Mouse (Mus musculus) liver, adult 2 months (tissue): ENCODE measurements at regions not wholly inside any gene's neighbourhood (a gene's known extent, or its start where the extent isn't known, plus 50 kb on each side); places are given as distances from the start of the nearest gene placed in this dataset.

Experiments
- DNase-seq: peaks from one replicate; pipeline ENCODE4 v3.0.0-alpha.2; 2011; ENCODE audit warnings: low read depth, low spot score; ENCODE audit errors: extremely low read depth
- H3K27ac ChIP-seq: fragments of 200-500 bp; replicated peaks from 2 replicates; pipeline ENCODE4 v1.5.1; 2012; ENCODE audit warnings: low read depth, mild to moderate bottlenecking, control low read depth, inconsistent platforms, low read length; ENCODE audit not compliant: insufficient read depth
- H3K27me3 ChIP-seq: fragments of 200-500 bp; 2 replicates; pipeline ENCODE4 v1.6.1; 2012; ENCODE audit warnings: mild to moderate bottlenecking, moderate library complexity, low read length, inconsistent platforms; ENCODE audit not compliant: control insufficient read depth, insufficient read depth
- H3K36me3 ChIP-seq: fragments of 200-500 bp; 2 replicates; pipeline ENCODE4 v1.6.1; 2012; ENCODE audit warnings: low read length, inconsistent platforms; ENCODE audit not compliant: control insufficient read depth, insufficient read depth
- H3K4me1 ChIP-seq: fragments of 200-500 bp; 2 replicates; pipeline ENCODE4 v1.6.1; 2011; ENCODE audit warnings: low read length; ENCODE audit not compliant: control insufficient read depth, insufficient read depth
- H3K4me3 ChIP-seq: fragments of 200-500 bp; 2 replicates; pipeline ENCODE4 v1.5.1; 2011; ENCODE audit warnings: low read depth, mild to moderate bottlenecking, control low read depth, low read length, moderate library complexity; ENCODE audit not compliant: insufficient read depth
- H3K79me2 ChIP-seq: fragments of 200-500 bp; 2 replicates; pipeline ENCODE4 v1.6.1; 2012; ENCODE audit warnings: inconsistent platforms, mild to moderate bottlenecking, low read length, moderate library complexity; ENCODE audit not compliant: control insufficient read depth, insufficient read depth
- H3K9ac ChIP-seq: fragments of 200-500 bp; 2 replicates; pipeline ENCODE4 v1.6.1; 2012; ENCODE audit warnings: low read depth, mild to moderate bottlenecking, control low read depth, inconsistent platforms, low read length
- CTCF ChIP-seq: fragments of 200-500 bp; IDR thresholded peaks from 2 replicates; pipeline ENCODE4 v1.5.1; 2011; ENCODE audit warnings: low read depth, low read length, control low read depth
- POLR2A ChIP-seq: fragments of 200-500 bp; IDR thresholded peaks from 2 replicates; pipeline ENCODE4 v1.6.1; 2011; ENCODE audit warnings: low read length, control low read depth; ENCODE audit not compliant: insufficient read depth; ENCODE audit errors: extremely low read depth
- WGBS: fragments of 180-500 bp; shearing (Covaris S2); methylation state at CpG from one replicate; pipeline ENCODE4 v1.1.7; 2018; 5-methylcytosine and 5-hydroxymethylcytosine counted together

DNA sequence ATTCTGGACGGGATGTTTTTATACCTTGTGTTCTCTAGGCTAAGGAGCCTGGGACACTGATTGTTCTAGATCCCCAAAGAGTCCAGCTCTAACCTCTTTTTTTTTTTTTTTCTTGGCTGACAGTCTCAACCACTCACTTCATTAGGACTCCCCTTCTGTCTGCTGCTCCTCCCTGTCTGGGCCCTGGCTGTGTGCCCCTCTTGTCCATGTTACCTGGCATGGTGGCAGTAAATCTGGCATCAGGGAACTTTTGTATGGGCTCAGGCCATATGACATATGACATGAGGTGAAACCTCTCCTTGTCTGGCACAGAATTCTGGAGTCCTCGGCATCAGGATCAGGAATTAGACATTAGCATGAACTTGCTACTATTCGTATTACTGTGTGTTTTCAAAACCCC lies 717.5 kb downstream of the Vrk1 start:
- TF ChIP-seq CTCF: no peak
- no peak for TF ChIP-seq POLR2A
- Histone ChIP-seq H3K27me3 (no peaks in the 10 kb centered on the region), H3K79me2 (no peaks in the 10 kb centered on the region), H3K27ac (no peak overlapping the region), H3K4me1 (no peaks in the 10 kb centered on the region), H3K4me3 (no peak overlapping the region), H3K36me3 (no peaks in the 10 kb centered on the region), H3K9ac (no peak overlapping the region)
- DNase-seq: no peak
- WGBS: 86% methylated on average over 3 of the region's 3 CpGs

DNA sequence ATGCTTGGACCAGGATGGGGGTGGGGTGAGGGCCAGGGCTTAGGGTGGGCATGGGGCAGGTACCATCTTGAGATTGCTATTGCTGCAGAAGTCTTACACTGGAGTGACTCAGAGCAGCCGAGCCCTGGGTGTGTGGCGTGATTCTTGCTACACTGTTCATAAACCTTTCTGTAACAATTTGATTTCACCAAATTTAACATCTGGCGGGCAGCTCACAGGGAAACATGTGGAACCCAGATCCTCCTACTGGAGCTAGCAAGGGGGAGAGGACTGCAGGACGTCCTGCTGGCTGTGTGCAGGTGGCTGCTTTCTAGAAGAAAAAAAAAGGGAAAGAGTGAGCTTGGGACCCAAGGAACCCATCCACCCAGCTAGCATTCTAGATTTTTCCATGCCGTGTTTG lies 719.7 kb downstream of the Vrk1 start:
- Histone ChIP-seq H3K79me2 (no peaks in the 10 kb centered on the region), H3K4me1 (no peaks in the 10 kb centered on the region), H3K4me3 (no peak overlapping the region), H3K36me3 (no peaks in the 10 kb centered on the region), H3K27me3 (no peaks in the 10 kb centered on the region), H3K9ac (no peak overlapping the region), H3K27ac (no peak overlapping the region)
- WGBS: 83% methylated on average over 5 of the region's 5 CpGs
- no peak for TF ChIP-seq CTCF
- no peak for TF ChIP-seq POLR2A
- DNase-seq: no peak

DNA sequence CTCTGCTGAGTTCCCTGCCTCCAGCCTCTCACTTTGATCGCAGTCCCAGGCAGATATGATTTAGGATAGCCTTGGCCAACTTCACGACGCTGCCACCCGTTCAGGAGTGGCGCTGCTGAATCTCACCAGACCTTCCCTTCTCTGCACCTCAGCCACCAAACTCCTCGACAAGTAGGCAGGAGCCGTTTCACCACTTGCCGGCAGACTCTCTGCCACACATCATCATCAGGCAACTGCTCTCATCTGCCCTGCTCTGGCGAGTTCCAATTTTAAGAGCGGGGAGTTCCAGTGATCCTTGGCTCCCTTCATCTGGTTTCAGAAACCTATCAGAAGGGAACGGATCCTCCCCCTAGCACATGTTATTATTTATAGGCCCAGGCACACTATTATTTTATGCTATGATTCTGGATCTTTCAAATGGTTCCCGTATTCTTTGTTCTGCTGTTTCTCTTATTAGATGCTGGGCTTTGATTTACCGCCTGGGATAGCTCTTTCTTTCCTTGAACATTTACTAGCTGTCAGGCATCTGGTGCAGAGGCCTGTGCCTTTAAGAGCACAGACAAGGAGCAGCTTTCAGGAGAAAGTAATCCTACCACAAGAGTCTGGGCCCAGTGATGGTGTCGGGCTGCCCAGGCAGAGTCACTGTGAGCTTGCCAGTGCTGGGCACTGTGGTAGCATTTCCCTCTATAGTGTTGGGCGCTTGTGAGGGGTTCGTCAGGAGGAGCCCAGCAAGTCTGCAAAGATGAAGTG lies 722.3 kb downstream of the Vrk1 start:
- 76% methylated on average over 16 of the region's 16 CpGs for WGBS
- Histone ChIP-seq H3K79me2 (no peaks in the 10 kb centered on the region), H3K9ac (no peak overlapping the region), H3K27ac (no peak overlapping the region), H3K27me3 (no peaks in the 10 kb centered on the region), H3K36me3 (no peaks in the 10 kb centered on the region), H3K4me3 (no peak overlapping the region), H3K4me1 (no peaks in the 10 kb centered on the region)
- no peak for DNase-seq
- TF ChIP-seq CTCF (no peak), POLR2A (no peak)

DNA sequence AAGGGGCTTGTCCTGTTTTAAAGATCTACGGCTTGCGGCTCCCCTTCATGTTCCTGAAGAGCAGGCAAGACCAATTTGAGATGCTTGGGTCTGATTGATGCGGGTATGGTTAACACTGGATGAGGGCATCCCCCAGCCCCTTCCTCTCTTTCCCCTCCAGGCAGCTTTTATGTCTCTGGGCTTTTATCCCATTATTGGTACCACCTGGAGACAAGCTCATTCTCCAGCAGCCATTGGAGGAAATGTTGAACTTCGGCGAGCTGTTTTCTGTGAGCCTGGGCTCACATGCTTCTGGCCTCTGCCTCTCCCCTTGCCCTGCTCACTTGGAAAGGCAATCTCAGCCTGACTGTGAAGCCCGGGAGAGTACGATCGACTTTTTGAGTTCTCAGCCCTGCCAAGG lies 738.7 kb downstream of the Vrk1 start:
- Histone ChIP-seq H3K4me1 (no peaks in the 10 kb centered on the region), H3K4me3 (no peak overlapping the region), H3K36me3 (no peaks in the 10 kb centered on the region), H3K27ac (no peak overlapping the region), H3K9ac (no peak overlapping the region), H3K79me2 (no peaks in the 10 kb centered on the region), H3K27me3 (no peaks in the 10 kb centered on the region)
- 92% methylated on average over 8 of the region's 8 CpGs for WGBS
- TF ChIP-seq POLR2A (no peak), CTCF (no peak)
- no peak for DNase-seq

DNA sequence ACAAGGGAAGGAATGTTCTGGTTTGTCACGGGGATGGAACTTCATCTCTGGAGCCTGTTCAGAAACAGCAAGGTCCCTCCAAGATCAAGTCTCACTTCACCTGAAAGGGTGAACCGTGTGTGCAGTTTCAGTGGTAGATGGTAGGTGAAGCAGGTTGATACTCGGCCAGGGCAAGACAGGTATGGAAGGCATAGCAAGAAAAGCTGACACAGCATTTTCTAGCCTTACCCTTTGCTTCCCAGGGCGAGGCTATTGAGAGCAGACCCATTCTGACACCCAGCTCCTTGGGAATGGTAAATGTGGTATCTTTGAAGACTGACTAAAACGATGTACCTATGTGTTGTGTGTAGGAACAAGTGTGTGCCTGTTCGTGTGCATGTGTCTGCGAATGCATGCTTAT lies 724.9 kb upstream of the 3110018I06Rik start:
- WGBS: 74% methylated on average over 7 of the region's 7 CpGs
- Histone ChIP-seq H3K27me3 (no peaks in the 10 kb centered on the region), H3K4me1 (no peaks in the 10 kb centered on the region), H3K4me3 (no peak overlapping the region), H3K36me3 (no peaks in the 10 kb centered on the region), H3K27ac (no peak overlapping the region), H3K79me2 (no peaks in the 10 kb centered on the region), H3K9ac (no peak overlapping the region)
- DNase-seq: no peak
- no peak for TF ChIP-seq POLR2A
- TF ChIP-seq CTCF: no peak

DNA sequence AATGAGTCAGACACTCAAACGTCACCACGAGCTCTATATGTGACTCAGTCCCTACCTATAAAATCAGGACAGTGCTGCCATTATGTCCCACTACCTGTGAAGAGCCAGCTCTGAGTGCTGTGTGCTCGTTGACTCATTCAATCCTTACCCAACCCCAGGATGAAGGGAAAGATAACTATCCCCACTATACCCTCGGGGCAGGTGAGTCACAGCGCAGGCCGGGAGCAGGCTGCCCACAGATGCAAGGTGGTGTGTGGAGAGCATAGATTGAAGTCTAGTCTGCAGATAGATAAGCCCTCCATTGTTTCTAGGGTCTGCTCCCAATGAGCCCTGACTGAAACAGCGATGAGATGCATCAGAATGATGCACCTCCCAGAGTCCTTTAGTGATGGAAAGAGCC lies 723.9 kb upstream of the 3110018I06Rik start:
- 79% methylated on average over 7 of the region's 7 CpGs for WGBS
- Histone ChIP-seq H3K9ac (no peak overlapping the region), H3K4me3 (no peak overlapping the region), H3K27ac (no peak overlapping the region), H3K36me3 (no peaks in the 10 kb centered on the region), H3K79me2 (no peaks in the 10 kb centered on the region), H3K27me3 (no peaks in the 10 kb centered on the region), H3K4me1 (no peaks in the 10 kb centered on the region)
- TF ChIP-seq POLR2A (no peak), CTCF (no peak)
- no peak for DNase-seq
